Mouse (Mus musculus) heart, adult 2 months (tissue): ENCODE data around the gene Rap1gap2.

ENCODE experiments used
- CTCF ChIP-seq: fragments of 200-600 bp; IDR thresholded peaks from 2 replicates; pipeline ENCODE4 v1.8.1; 2022; ENCODE audit warnings: antibody characterized with exemption, mild to moderate bottlenecking, moderate library complexity
- POLR2A ChIP-seq: fragments of 200-500 bp; IDR thresholded peaks from 2 replicates; pipeline ENCODE4 v1.6.1; 2011; ENCODE audit warnings: mild to moderate bottlenecking, low read depth, low read length, control low read depth; ENCODE audit not compliant: insufficient read depth

- TF ChIP-seq CTCF (no peak), POLR2A (no peak)
These were observed 73.4 kb downstream of the Rap1gap2 start for GRCm38 (mm10) chr11:74537352-74537751.
